Mouse (Mus musculus): ENCODE data around the gene Dguok. TPM values are rescaled to one million over a fixed set of nuclear protein-coding genes. Genes with fewer than 3 reads are reported as not detected.

Gene Dguok
- polyA plus RNA-seq, 1 experiment = 106 TPM

- no peak for DNase-seq (ENCODE audit: low spot score)
Measured at GRCm38 (mm10) chr6:83435174-83435573, 71.6 kb downstream of the Dguok start.

GRCm38 (mm10) chr6:83433546-83433945 is 73.2 kb downstream of the Dguok start:
- DNase-seq (ENCODE audit: low spot score) = no peak

DNA sequence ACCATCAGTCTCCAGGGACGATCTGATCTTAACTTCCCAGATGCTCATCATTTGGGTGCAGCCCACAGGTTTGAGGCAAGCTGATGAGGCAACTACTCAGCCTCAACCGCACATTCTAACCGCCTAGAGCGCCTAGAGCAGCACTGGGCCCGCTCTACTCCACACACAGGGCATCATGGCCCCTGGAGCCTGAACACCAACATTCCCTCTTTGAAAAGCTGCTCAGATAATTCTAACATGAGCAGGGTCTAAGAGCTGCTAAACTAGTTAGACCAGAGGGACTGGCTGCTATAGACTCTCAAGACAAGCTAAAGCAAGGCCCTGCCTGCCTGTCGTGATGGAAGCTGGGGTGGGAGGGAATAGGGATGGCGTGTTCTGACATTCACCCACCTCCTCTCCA is 73.8 kb downstream of the Dguok start:
- DNase-seq (ENCODE audit: low spot score) = no peak

Other genes with a start within 250 kb of the Dguok start
- gene Mthfd2, start 181.1 kb downstream of the Dguok start, polyA plus RNA-seq (2012; rRNA removed) = 3.2 and 4.4 TPM in 2 replicates
- 55.1 and 57.1 TPM in 2 replicates for gene Mob1a, start 181.0 kb downstream of the Dguok start, polyA plus RNA-seq (2012; rRNA removed)
- gene Bola3, start 157.8 kb downstream of the Dguok start, polyA plus RNA-seq (2012; rRNA removed) = 57.9 and 67.0 TPM in 2 replicates
- 9.4 and 14.4 TPM in 2 replicates for gene Tet3, start 47.9 kb downstream of the Dguok start, polyA plus RNA-seq (2012; rRNA removed)
- gene Actg2, start 29.3 kb upstream of the Dguok start, polyA plus RNA-seq (2012; rRNA removed) = 8,061 and 9,269 TPM in 2 replicates
- gene Stambp, start 65.8 kb upstream of the Dguok start, polyA plus RNA-seq (2012; rRNA removed) = 27.6 and 28.4 TPM in 2 replicates
- not detected in 2 replicates for gene Clec4f, start 149.2 kb upstream of the Dguok start, polyA plus RNA-seq (2012; rRNA removed)
- not detected in 2 replicates for gene Cd207, start 170.9 kb upstream of the Dguok start, polyA plus RNA-seq (2012; rRNA removed)
- gene Vax2, start 204.3 kb upstream of the Dguok start, polyA plus RNA-seq (2012; rRNA removed) = 0.06 TPM in 1 of 2 replicates, not detected in the other
- not detected in 2 replicates for gene Atp6v1b1, start 236.0 kb upstream of the Dguok start, polyA plus RNA-seq (2012; rRNA removed)